Mouse (Mus musculus): ENCODE results near the gene Gys1. TPM values are rescaled to one million over a fixed set of nuclear protein-coding genes. Genes with fewer than 3 reads are reported as not detected.
A peak's percentile ranks its signal among the peaks of the same experiment; 100 is the strongest.

Gys1 gene
- total and polyA plus RNA-seq, 3 experiments = 22.1 to 44.8 (median 36.7) TPM

DNA sequence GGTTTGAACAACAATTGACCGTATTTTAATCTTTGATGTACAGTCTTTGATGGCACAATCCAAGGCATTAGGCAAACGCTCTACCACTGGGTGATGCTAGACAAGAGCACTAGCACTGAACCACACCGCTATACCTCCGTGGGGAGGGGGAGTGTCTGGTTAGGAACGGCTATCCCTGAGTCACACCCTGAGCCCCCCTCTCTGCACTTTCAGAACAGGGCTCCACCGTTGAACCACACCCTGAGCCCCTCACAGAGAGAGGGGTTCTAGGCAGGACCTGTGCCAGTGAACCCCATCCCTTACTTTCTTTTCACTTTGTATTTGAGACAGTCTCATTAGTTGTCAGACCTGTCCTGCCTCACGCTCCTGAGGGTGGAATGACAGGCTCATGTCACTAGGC lies 26.3 kb upstream of the Gys1 start:
- Histone ChIP-seq H3K4me3 (ENCODE audit: low read depth, low read length) (no peak overlapping the region), H3K4me1 (ENCODE audit: insufficient read depth, low read depth, low read length) (peaks cover 13% of the 10 kb centered on the region), H3K27me3 (ENCODE audit: insufficient read depth, low read length) (peaks cover 70% of the 10 kb centered on the region), H3K36me3 (replicated peaks) (no peaks in the 10 kb centered on the region), H3K9me3 (replicated peaks) (peaks cover 15% of the 10 kb centered on the region)
- no peak for DNase-seq (ENCODE audit: low spot score)
- ATAC-seq (ENCODE audit: extremely low read depth, insufficient number of reproducible peaks, low FRiP score, poor library complexity, severe bottlenecking) = no peak
- TF ChIP-seq GATA1 (IDR thresholded peaks at IDR 0.05; ENCODE audit: borderline replicate concordance, low read length) (no peak), TAL1 (conservative IDR thresholded peaks at IDR 0.05; ENCODE audit: low read depth, low read length) (no peak), CTCF (IDR thresholded peaks at IDR 0.05; ENCODE audit: low read depth, low read length) (no peak), POLR2AphosphoS5 (IDR thresholded peaks at IDR 0.05; ENCODE audit: insufficient replicate concordance, low read depth, low read length) (no peak)

- Histone ChIP-seq H3K9me3 (replicated peaks) (peaks cover 15% of the 10 kb centered on the region), H3K4me1 (ENCODE audit: insufficient read depth, low read depth, low read length) (peaks cover 17% of the 10 kb centered on the region), H3K27me3 (ENCODE audit: insufficient read depth, low read length) (peaks cover 76% of the 10 kb centered on the region), H3K4me3 (ENCODE audit: low read depth, low read length) (no peak overlapping the region), H3K36me3 (replicated peaks) (no peaks in the 10 kb centered on the region)
- TF ChIP-seq TAL1 (conservative IDR thresholded peaks at IDR 0.05; ENCODE audit: low read depth, low read length) (no peak), CTCF (IDR thresholded peaks at IDR 0.05; ENCODE audit: low read depth, low read length) (no peak)
- ATAC-seq (ENCODE audit: extremely low read depth, insufficient number of reproducible peaks, low FRiP score, poor library complexity, severe bottlenecking) (no peak), DNase-seq (ENCODE audit: low spot score) (no peak)
These were observed 25.7 kb upstream of the Gys1 start for GRCm38 (mm10) chr7:45408949-45409348.

GRCm38 (mm10) chr7:45409497-45410163 lies 25.0 kb upstream of the Gys1 start:
- DNase-seq (ENCODE audit: low spot score) (no peak), ATAC-seq (ENCODE audit: extremely low read depth, insufficient number of reproducible peaks, low FRiP score, poor library complexity, severe bottlenecking) (no peak)
- Histone ChIP-seq H3K27me3 (ENCODE audit: insufficient read depth, low read length) (peaks cover 83% of the 10 kb centered on the region), H3K9me3 (replicated peaks) (peaks cover 15% of the 10 kb centered on the region), H3K4me1 (ENCODE audit: insufficient read depth, low read depth, low read length) (peaks cover 23% of the 10 kb centered on the region), H3K36me3 (replicated peaks) (no peaks in the 10 kb centered on the region), H3K4me3 (ENCODE audit: low read depth, low read length) (no peak overlapping the region)
- TF ChIP-seq GATA1 (IDR thresholded peaks at IDR 0.05; ENCODE audit: borderline replicate concordance, low read length) (no peak), TAL1 (conservative IDR thresholded peaks at IDR 0.05; ENCODE audit: low read depth, low read length) (no peak)

DNA sequence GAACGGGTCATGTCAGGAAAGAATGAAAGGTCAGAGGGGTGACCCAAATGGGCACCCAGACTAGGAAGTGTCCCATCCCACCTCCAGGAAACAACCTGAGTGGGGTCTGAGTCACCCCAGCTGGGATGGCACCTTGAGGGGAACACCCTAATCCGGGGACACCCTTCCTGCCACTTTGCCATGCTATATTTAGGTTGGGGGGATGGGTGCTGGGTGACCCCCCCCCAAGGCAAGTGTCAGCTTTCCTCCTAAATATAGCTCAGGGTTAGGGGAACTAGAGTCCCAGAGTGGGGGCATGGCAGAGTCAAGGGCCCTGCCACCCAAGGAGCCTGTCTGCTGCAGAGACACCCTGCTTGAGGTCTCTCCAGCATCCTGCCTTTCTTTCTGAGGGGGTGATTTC lies 22.2 kb upstream of the Gys1 start:
- H3K9me3 ChIP-seq (replicated peaks) = no peaks in the 10 kb centered on the region
- H3K4me1 ChIP-seq (ENCODE audit: insufficient read depth, low read depth, low read length) = peaks cover 30% of the 10 kb centered on the region
- ATAC-seq (ENCODE audit: extremely low read depth, insufficient number of reproducible peaks, low FRiP score, poor library complexity, severe bottlenecking) (no peak), DNase-seq (ENCODE audit: low spot score) (no peak)
- H3K36me3 ChIP-seq (replicated peaks) = no peaks in the 10 kb centered on the region
- TF ChIP-seq GATA2 (IDR thresholded peaks at IDR 0.05; ENCODE audit: borderline replicate concordance, low read depth, low read length) = no peak
- no peak for TF ChIP-seq POLR2AphosphoS5 (IDR thresholded peaks at IDR 0.05; ENCODE audit: insufficient replicate concordance, low read depth, low read length)
- TF ChIP-seq GATA1 (IDR thresholded peaks at IDR 0.05; ENCODE audit: borderline replicate concordance, low read length) = no peak
- TF ChIP-seq TAL1 (conservative IDR thresholded peaks at IDR 0.05; ENCODE audit: low read depth, low read length) = no peak
- TF ChIP-seq CTCF (IDR thresholded peaks at IDR 0.05; ENCODE audit: low read depth, low read length) = no peak
- H3K27me3 ChIP-seq (ENCODE audit: insufficient read depth, low read length) = peaks cover 88% of the 10 kb centered on the region
- no peak overlapping the region for H3K4me3 ChIP-seq (ENCODE audit: low read depth, low read length)

DNA sequence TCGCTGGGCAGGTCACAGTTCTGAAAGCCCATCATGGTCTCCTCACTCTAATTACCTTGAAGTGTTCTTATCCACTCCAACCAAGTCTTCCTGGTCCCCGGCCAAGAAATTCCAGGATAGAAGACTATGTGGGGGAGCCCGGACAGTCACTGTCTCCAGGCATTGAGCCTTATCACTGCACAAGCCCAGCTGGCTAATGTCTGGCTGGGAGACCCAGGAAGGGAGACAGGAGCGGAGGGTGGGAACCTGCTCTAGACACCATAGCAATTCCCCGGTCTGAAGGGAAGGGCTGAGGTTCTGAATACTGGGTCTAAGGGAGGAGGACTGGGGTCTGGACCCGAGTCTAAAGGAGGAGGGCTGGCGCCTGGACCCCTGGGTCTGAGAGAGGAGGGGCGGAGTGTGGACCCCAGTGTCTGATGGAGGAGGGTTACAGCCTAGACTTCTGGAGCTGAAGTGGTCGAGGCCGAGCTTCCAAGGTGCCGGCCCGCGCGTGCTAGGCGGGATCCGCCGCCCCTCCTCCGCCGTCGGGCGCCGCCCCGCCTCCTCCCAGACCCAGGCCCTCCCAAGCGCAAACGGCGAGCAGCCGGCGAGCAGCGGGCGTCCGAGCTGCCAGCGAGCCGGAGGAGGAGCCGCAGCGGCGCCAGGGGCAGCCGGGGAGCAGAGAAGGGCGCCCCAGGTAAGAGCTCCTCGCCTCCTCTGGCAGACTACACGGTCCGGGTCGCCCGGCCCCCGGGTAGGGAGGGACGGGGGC lies 21.4 kb upstream of the Gys1 start, which contains the start of gene Ntf5:
Gene Ntf5, plus strand, starts transcription at position 583 of the 751 bp plus-strand sequence.
- H3K36me3 ChIP-seq (replicated peaks) = no peaks in the 10 kb centered on the region
- H3K4me3 ChIP-seq (ENCODE audit: low read depth, low read length) = peak within 1 kb of the TSS; percentile 70
- no peak for TF ChIP-seq TAL1 (conservative IDR thresholded peaks at IDR 0.05; ENCODE audit: low read depth, low read length)
- TF ChIP-seq CTCF (IDR thresholded peaks at IDR 0.05; ENCODE audit: low read depth, low read length) = no peak
- TF ChIP-seq GATA2 (IDR thresholded peaks at IDR 0.05; ENCODE audit: borderline replicate concordance, low read depth, low read length) = no peak
- no peak for TF ChIP-seq POLR2AphosphoS5 (IDR thresholded peaks at IDR 0.05; ENCODE audit: insufficient replicate concordance, low read depth, low read length)
- TF ChIP-seq GATA1 (IDR thresholded peaks at IDR 0.05; ENCODE audit: borderline replicate concordance, low read length) = no peak
- no peaks in the 10 kb centered on the region for H3K9me3 ChIP-seq (replicated peaks)
- ATAC-seq (ENCODE audit: extremely low read depth, insufficient number of reproducible peaks, low FRiP score, poor library complexity, severe bottlenecking) (no peak), DNase-seq (ENCODE audit: low spot score) (peak; percentile 67)
- H3K4me1 ChIP-seq (ENCODE audit: insufficient read depth, low read depth, low read length) = peaks cover 33% of the 10 kb centered on the region
- H3K27me3 ChIP-seq (ENCODE audit: insufficient read depth, low read length) = peaks cover 90% of the 10 kb centered on the region

DNA sequence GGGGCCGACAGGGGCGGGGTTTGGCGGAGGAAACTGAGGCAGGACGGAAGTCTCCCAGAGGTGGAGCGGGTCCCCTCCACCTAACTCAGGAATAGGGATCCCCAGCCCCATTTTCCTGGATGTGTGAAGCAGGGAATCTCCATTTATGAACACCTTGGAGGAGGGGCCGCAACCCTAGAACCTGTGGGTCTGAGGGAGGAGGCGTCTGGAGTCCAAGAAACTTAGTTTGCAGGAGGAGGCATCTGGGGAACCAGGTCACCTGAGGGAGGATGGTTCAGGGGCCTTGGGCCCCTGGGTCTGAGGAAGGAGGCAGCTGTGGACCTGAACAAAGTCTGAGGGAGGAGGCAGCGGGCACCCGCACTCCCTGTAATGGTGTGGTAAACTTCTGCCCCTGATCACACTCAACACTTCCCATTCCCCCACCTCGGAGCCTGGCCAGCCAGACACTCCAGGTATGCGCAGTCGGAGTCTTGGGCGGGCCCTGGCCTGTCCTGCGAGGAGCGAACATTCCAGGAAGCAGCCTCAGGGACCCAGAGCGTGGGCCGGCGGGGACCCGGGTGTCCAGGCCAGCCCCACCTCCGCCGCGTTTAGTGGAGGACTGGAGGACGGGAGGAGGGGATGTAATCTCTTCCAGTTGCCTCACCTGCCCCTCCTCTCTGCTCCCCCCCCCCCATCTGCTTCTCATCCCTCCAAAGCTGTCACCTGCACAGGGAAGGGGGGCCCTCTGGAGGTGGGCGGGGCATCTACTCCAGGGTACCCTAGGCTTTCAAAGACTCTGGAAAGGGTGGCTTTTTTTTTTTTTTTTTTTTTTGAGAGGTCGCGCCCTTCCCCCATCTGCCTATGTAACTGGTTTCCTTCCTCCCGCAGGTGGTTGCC lies 20.5 kb upstream of the Gys1 start:
- Histone ChIP-seq H3K9me3 (replicated peaks) (no peaks in the 10 kb centered on the region), H3K27me3 (ENCODE audit: insufficient read depth, low read length) (peaks cover 90% of the 10 kb centered on the region), H3K4me1 (ENCODE audit: insufficient read depth, low read depth, low read length) (peaks cover 36% of the 10 kb centered on the region), H3K4me3 (ENCODE audit: low read depth, low read length) (peak overlapping the region; percentile 70), H3K36me3 (replicated peaks) (peaks cover 2% of the 10 kb centered on the region)
- ATAC-seq (ENCODE audit: extremely low read depth, insufficient number of reproducible peaks, low FRiP score, poor library complexity, severe bottlenecking) = no peak
- no peak for TF ChIP-seq GATA2 (IDR thresholded peaks at IDR 0.05; ENCODE audit: borderline replicate concordance, low read depth, low read length)
- TF ChIP-seq POLR2AphosphoS5 (IDR thresholded peaks at IDR 0.05; ENCODE audit: insufficient replicate concordance, low read depth, low read length) = no peak
- no peak for TF ChIP-seq CTCF (IDR thresholded peaks at IDR 0.05; ENCODE audit: low read depth, low read length)
- TF ChIP-seq TAL1 (conservative IDR thresholded peaks at IDR 0.05; ENCODE audit: low read depth, low read length) = no peak
- no peak for TF ChIP-seq GATA1 (IDR thresholded peaks at IDR 0.05; ENCODE audit: borderline replicate concordance, low read length)
- DNase-seq (ENCODE audit: low spot score) = no peak
